Mouse (Mus musculus) brain, embryonic 14.5 days (tissue): ENCODE data around the gene 8030474K03Rik.

ENCODE experiments used
- CTCF ChIP-seq: fragments of 200-500 bp; IDR thresholded peaks from 2 replicates; pipeline ENCODE4 v1.5.1; 2012; ENCODE audit warnings: inconsistent platforms, mild to moderate bottlenecking, moderate library complexity, borderline replicate concordance; ENCODE audit not compliant: insufficient read depth, insufficient read length; ENCODE audit errors: extremely low read depth
- POLR2A ChIP-seq: fragments of 200-500 bp; IDR thresholded peaks from 2 replicates; pipeline ENCODE4 v1.6.1; 2012; ENCODE audit warnings: mild to moderate bottlenecking, inconsistent platforms, borderline replicate concordance; ENCODE audit not compliant: poor library complexity, insufficient read depth, insufficient read length, severe bottlenecking; ENCODE audit errors: extremely low read depth

- TF ChIP-seq CTCF (no peak), POLR2A (no peak)
Observed at GRCm38 (mm10) chrX:101847191-101847795, 52.8 kb downstream of the 8030474K03Rik start.
